Mouse (Mus musculus) regulatory T cell (primary cell): ENCODE data around the gene Med19.

Experiments used
- in situ Hi-C: fragments of 300-600 bp; cut with MboI, MseI; formaldehyde crosslinking; loops from one replicate; pipeline ENCODE4 v1.15.1; 2025; ENCODE audit warnings: high pct_unique_total_duplicates

Gene Med19

GRCm38 (mm10) chr2:84677968-84678880 lies at the start of gene Med19, which contains the start of gene Gm28635:
TSS of gene Med19 (plus strand) at chr2:84678402.
TSS of gene Gm28635 (minus strand) at chr2:84678041.
- in situ Hi-C loops = loop anchor here (5.0 to 25.0 kb wide), 2 partner anchors 34 to 891 kb away; no protein-coding TSS in a partner anchor

- in situ Hi-C loops = no loop called here
Observed at GRCm38 (mm10) chr2:84632001-84632400, 46.2 kb upstream of the Med19 start.

GRCm38 (mm10) chr2:84632999-84633398 lies 45.2 kb upstream of the Med19 start:
- in situ Hi-C loops = no loop called here

- in situ Hi-C loops = no loop called here
Observed at GRCm38 (mm10) chr2:84634006-84634405, 44.2 kb upstream of the Med19 start.

- in situ Hi-C loops = no loop called here
Observed at GRCm38 (mm10) chr2:84634934-84635482, 43.2 kb upstream of the Med19 start.

- in situ Hi-C loops = no loop called here
Observed at GRCm38 (mm10) chr2:84635611-84636010, 42.6 kb upstream of the Med19 start.

GRCm38 (mm10) chr2:84636231-84636741 lies 41.9 kb upstream of the Med19 start:
- in situ Hi-C loops = no loop called here

- in situ Hi-C loops = no loop called here
Observed at GRCm38 (mm10) chr2:84637452-84638165, 40.6 kb upstream of the Med19 start.

GRCm38 (mm10) chr2:84638428-84639220 lies 39.6 kb upstream of the Med19 start:
- in situ Hi-C loops = no loop called here

GRCm38 (mm10) chr2:84640833-84641232 lies 37.4 kb upstream of the Med19 start:
- in situ Hi-C loops = no loop called here

- in situ Hi-C loops = no loop called here
Observed at GRCm38 (mm10) chr2:84646138-84646537, 32.1 kb upstream of the Med19 start.

GRCm38 (mm10) chr2:84647051-84647568 lies 31.1 kb upstream of the Med19 start:
- in situ Hi-C loops = no loop called here

- in situ Hi-C loops = no loop called here
Observed at GRCm38 (mm10) chr2:84648369-84648768, 29.8 kb upstream of the Med19 start.

GRCm38 (mm10) chr2:84649674-84650073 lies 28.5 kb upstream of the Med19 start:
- in situ Hi-C loops = loop anchor here (25.0 kb wide), 1 partner anchor 1012 kb away; the partner anchor contains the start of gene Zc3h15

- in situ Hi-C loops = loop anchor here (25.0 kb wide), 1 partner anchor 1013 kb away; the partner anchor contains the start of gene Zc3h15
Observed at GRCm38 (mm10) chr2:84650464-84651195, 27.6 kb upstream of the Med19 start, which contains the start of gene Ctnnd1. TSS of gene Ctnnd1 (minus strand) at chr2:84650765.

- in situ Hi-C loops = loop anchor here (25.0 kb wide), 1 partner anchor 1016 kb away; the partner anchor contains the start of gene Zc3h15
Observed at GRCm38 (mm10) chr2:84653354-84653753, 24.8 kb upstream of the Med19 start.

- in situ Hi-C loops = loop anchor here (25.0 kb wide), 1 partner anchor 1019 kb away; the partner anchor contains the start of gene Zc3h15
Observed at GRCm38 (mm10) chr2:84655864-84656263, 22.3 kb upstream of the Med19 start.

GRCm38 (mm10) chr2:84658806-84659205 lies 19.4 kb upstream of the Med19 start, which contains the start of gene Btbd18:
TSS of gene Btbd18 (plus strand) at chr2:84659079.
- in situ Hi-C loops = loop anchor here (25.0 kb wide), 1 partner anchor 1022 kb away; the partner anchor contains the start of gene Zc3h15

- in situ Hi-C loops = loop anchor here (5.0 to 25.0 kb wide), 2 partner anchors 203 to 1023 kb away; partner anchors contain the start of gene Zc3h15
Observed at GRCm38 (mm10) chr2:84660253-84660652, 17.9 kb upstream of the Med19 start.
